Mouse (Mus musculus): ENCODE data around the gene Rtf2.
A peak's percentile ranks its signal among the peaks of the same experiment; 100 is the strongest.

Gene Rtf2

DNA sequence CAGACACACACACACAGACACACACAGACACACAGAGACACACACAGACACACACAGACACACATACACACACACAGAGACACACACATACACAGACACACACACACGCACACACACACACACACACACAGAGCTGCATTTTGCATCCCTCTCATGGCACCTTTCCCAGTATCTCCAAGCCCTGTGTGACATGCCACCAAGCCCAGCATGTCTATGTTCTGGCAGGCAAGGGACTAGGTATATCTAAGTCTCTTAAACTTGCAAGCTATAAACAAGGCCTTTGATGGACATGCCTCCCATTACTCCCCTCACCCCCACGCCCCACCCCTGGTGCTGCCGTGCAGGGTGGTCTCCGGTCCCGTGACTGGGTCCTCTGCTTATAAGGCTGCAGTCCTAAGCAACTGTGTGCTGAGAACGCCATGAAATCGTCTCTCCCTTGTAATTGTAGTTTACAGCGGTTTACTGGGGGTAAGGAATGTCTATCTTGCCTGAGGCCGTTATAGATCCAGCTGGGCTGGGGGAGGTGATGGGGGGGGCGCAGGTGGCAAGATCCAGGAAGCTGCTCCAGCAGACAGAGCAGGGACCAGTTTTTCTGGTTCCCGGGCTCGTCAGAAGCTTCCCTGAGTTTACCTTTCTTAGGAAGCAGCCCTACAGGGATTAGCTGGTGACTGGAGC is 44.5 kb downstream of the Rtf2 start:
- DNase-seq (ENCODE audit: low spot score): no peak

DNA sequence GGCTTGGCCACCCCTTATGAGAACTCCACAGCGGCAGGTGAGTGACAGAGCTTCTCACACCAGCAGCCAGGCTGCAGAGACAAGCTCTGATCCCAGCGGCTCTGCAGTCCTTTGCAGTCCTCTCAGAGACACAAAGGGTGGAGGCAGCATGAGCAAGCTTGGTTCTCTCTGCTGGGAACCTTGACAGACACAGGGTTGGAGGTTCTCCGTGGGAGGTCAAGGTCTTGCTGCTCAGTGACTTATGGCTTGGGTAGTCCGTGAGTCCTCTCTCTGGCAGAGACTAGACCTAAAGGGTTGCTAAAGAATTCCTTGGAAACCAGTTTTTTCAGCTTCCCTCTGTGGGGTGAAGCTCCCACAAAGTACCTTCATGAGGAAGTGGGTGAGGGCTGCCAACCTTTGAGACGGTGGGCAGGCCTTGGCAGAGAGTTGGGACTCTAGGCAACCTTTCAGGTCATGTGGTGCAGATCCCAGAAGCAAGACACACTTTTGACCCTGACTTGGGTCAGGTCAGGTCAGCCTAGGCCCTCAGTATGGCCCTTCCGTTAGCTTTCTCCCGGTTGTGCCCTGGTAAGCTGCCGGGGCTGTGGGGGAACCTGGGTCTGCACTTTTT is 56.5 kb downstream of the Rtf2 start:
- DNase-seq (ENCODE audit: low spot score): no peak

DNA sequence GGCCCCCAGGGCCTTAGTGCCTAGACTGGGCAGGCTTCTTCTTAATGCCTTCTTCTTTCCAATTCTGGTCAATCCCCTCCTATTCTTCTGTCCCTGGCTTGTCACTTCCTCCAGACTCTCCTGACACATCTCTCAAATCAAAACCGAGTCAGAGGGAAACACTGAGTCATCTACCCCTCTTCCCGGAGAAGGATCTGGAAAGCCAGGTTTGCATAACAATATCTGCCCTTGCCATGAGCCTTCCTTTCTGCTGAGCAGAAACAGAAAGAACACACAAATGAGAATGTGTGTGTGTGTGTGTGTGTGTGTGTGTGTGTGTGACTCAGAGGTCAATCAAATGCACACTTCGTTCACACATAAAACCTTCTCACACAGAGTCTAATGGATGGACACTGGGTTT is 58.5 kb downstream of the Rtf2 start:
- DNase-seq (ENCODE audit: low spot score): peak; percentile 16

DNA sequence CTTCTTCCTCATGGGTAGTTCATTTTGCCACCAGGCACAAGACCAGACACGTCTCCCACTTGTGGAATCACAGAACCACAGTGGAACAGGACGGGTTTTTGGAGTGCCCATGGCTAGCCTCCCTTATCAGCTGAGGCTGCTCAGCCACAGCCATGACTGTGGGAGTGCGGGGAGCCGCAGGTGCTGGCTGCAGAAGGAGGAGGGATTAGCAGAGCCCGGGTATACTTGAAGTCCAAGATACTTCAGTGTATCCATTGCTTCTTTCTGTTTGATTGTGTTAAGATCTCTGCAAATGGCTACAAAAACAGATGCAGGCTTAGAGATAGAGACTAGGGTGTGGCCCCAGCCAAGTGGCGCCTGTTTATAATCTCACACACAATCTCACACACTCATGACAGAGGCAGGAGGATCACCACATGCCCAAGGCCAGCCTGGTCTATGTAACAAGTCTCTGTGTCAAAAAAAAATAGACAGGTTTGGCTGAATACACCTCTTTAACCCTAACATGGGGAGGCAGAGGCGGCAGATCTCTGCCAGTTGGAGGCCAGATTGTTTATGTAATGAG is 60.5 kb downstream of the Rtf2 start:
- DNase-seq (ENCODE audit: low spot score): no peak

DNA sequence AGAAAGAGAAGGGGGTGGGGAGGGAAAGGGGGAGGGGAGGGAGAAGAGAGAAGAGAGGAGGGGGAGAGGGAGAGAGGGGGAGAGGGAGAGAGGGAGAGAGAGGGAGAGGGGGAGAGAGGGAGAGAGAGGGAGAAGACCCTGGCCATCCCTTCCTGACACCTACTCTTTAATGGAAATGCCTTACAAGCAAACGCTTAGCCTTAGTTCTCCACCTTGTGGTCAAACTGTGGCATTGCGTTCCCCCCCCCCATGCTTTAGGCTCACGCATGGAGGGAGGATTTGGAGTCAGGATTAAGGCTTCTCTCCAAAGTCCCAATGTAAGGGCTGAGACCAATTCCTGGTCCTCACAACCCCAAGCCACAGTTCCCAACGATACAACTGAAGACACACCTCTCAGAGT is 61.0 kb downstream of the Rtf2 start:
- no peak for DNase-seq (ENCODE audit: low spot score)

DNA sequence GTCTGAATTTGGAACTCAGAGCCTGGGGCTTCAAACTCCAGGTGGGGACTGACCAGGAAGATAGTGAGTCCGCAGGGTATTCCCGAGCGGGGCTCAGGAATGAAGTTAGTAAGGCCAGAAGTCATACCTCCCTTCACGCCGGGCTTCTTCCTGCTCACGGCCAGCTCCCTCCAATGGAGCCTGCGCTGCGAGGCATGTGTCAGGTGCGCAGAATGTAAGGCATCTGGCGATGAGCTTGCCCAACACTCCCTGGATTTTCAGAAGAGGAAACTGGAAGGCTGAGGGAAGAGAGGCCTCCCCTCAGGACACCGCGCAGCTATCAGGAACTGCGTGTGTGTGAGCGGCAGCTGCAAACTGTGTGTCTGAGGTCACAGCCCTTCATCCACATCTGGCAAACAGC is 61.8 kb downstream of the Rtf2 start:
- no peak for DNase-seq (ENCODE audit: low spot score)

DNA sequence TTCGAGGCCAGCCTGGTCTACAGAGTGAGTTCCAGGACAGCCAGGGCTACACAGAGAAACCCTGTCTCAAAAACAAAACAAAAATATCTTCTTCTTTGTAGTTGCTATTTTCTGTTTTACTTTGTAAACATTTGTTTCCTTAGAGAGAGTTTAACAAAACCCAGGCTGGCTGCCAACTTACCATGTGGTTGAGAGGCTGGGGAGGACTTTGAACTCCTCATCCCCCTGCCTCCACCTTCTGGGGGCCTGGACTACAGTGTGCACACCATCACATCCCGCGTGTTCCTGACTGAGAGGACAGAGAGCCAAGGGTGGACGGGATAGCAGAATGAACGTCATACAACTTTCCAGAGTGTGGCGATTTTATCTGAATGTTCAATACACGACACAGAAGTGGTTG is 65.8 kb downstream of the Rtf2 start:
- no peak for DNase-seq (ENCODE audit: low spot score)

DNA sequence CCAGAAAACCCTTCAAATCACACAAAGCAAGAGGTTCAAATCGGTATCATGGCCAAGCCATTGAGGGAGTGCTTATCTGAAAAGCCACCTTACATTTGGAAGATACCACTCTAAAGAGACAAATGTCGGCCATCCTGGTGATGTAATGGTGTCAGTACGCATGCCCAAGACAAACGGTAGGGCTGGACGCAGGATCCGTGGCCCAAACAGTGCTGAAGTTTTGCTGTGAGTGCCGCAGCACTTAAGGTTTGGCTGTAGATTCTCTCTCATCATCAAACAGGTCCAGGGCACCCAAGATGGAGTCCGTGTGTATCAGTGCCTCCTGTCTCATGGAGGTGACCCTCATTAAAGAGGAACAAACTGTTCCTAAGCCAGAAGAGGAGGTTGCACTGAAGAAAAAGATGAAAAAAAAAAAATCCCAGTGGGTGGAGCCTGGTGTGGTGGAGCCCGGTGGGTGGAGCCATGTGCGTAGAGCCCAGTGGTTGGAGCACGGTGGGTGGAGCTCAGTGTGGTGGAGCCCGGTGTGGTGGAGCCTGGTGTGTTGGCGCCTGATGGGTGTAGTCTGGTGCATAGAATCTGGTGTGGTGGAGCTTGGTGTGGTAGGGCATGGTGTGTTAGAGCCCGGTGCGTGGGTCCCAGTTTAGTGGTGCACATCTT is 69.8 kb downstream of the Rtf2 start:
- DNase-seq (ENCODE audit: low spot score): no peak

DNA sequence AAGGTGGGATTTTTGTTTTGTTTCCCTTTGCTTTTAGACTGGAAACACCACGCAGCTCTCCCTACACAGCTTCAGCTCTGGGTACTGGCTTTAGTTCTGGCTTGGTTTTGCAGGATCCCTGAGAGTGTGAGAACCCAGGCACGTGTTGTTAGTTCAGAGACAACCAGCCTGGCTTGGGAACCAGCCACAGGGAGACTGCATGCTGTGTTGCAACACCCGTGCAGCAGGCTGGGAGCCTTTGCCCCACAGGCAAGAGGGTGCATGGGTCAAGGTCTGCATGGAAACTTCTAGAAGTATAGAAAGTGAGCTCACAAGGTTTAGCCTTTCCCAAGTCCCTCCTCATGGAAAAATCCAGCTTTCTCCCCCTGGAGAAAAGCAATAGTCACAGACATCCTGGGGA is 70.5 kb downstream of the Rtf2 start:
- DNase-seq (ENCODE audit: low spot score): no peak

DNA sequence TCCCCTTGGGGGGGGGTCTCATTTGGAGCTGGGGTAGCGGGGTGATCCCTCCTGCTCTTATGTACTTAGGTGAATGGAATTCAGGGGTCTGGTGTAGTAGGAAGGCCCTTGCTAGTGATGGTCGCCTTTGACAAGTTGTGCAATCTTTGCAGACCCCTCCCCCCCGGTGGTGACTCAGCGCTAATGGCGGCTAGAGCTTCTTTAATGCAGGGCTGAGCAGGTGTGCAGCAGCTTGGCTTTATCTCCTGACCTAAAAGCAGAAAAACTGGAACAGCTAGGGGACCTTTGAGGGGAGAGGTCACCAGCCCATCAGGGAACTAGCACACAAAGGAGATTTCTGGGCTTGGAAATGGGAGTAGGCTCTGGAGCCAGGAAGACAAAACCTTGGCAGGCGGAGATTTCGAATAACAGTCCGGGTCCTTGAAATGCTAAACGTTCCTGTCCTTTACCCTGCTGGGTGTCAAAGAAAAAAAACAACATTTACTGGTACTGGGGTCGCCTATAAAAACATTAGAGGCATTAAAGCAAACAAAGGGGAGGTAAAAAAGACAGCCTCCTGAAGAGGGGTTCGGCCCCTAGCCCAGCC is 76.1 kb downstream of the Rtf2 start:
- DNase-seq (ENCODE audit: low spot score): no peak
